Mouse (Mus musculus): ENCODE measurements around the gene Nmnat3. TPM values are rescaled to one million over a fixed set of nuclear protein-coding genes. Genes with fewer than 3 reads are reported as not detected.
A peak's percentile ranks its signal among the peaks of the same experiment; 100 is the strongest.

Nmnat3 gene
- polyA plus RNA-seq, 1 experiment from 2014 or later: 1.1 TPM

DNA sequence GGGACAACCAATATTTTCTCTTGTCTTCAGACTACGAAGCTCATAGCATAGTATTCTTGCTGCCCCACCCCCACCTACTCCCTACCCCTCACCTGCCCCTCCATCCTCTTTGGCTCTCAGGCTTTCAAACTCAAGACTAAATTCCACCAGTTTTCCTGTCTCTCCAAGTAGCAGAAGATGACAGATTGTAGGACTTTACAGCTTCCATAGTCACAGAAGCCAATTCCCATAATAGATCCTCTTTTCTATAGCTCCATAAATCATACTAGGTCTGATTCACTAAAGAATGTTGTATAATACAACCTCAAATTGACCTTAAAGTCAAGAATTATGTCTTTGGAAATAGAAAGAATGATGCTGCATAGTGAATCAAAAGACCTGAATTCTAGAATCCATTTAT is 3.4 kb downstream of the Nmnat3 start:
- no peak for ATAC-seq (ENCODE audit: low read depth)
- no peak overlapping the region for H3K9ac ChIP-seq
- H3K27ac ChIP-seq (replicated peaks): no peak overlapping the region
- H3K36me3 ChIP-seq: no peaks in the 10 kb centered on the region
- H3K4me2 ChIP-seq: no peak overlapping the region
- no peaks in the 10 kb centered on the region for H3K9me3 ChIP-seq
- no peak overlapping the region for H3K4me3 ChIP-seq
- WGBS: 81% methylated on average over 1 of the region's 1 CpGs
- no peaks in the 10 kb centered on the region for H3K27me3 ChIP-seq
- H3K4me1 ChIP-seq (replicated peaks): no peaks in the 10 kb centered on the region

DNA sequence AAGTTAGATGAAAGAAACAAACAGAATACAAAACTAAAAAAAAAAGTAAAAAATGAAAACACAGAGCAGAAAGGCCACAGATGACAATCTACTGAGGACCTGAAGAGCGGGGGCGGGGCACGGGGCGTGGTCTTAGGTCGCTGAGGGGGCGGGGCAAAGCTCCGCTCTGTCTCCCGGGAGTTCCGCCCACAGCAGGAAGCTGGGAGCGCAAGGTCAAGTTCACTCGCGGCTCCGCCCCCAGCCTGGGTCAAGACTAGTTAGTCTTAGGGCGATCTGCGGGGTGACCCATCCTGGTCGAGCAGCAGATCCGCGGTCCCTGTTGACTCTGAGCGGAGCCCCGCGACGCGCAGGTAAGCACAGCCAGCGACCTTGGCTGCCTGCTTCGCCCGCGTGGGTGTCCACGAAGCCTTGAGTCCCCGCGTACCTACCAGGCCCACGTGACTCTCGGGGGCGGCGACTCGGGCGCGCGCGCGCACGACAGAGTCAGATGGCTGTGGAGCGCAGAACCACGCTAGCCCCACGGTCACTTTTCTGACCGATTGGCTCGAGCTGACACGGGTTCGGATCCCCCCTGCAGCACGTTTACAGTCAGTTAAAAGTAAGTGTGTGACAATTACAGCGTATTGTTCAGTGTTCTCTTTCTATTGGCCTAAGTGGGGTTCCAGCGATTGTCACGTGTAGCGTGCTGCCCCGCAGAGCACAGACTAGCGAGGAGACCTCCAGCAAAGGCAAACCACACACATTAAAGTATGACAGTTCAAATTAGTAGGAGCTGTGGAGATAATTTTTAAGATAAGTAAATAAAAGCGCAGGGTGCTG is 9.4 kb downstream of the Nmnat3 start:
- WGBS: 1% methylated on average over 56 of the region's 56 CpGs
- peak overlapping the region; percentile 66 for H3K9ac ChIP-seq
- H3K4me1 ChIP-seq (replicated peaks): peaks cover 20% of the 10 kb centered on the region
- peak overlapping the region; percentile 75 for H3K4me2 ChIP-seq
- ATAC-seq (ENCODE audit: low read depth): peak; percentile 68
- H3K27ac ChIP-seq (replicated peaks): peak overlapping the region; percentile 62
- H3K36me3 ChIP-seq: no peaks in the 10 kb centered on the region
- H3K27me3 ChIP-seq: peaks cover 3% of the 10 kb centered on the region; the same call in 1 of the 2 replicates
- no peaks in the 10 kb centered on the region for H3K9me3 ChIP-seq
- peak overlapping the region; percentile 50 for H3K4me3 ChIP-seq

DNA sequence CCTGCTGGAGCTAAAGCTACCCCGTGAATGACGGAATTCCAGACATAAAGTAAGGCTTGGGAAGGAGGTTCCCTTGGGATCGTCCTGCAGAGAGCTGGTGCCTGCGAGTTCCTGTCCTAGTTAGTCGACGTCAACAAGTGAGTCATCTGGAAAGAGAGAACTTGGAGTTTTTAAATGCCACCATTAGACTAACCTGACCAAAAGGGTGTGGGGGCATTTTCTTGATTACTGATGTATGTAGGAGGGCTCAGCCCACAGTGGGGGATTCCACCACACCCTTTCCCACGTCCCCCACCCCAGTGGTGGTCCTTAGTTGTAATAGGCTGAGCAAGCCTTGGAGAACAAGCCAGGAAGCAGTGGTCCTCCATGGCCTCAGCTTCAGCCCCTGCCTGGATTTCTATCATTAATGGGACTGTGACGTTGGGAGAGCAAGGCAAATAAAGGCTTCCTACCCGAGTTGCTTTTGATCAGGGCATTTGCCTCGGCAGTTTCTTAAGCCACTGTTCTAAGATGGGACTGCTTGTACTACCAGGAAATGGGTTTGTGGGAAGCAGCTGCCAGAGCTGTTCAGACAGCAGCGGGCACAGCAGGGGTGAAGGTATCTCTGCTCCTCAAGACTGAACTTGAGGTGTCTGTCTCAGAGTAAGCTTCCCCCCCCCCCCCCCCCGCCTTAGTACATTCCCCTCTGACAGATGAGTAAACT is 10.2 kb downstream of the Nmnat3 start:
- no peaks in the 10 kb centered on the region for H3K9me3 ChIP-seq
- no peaks in the 10 kb centered on the region for H3K36me3 ChIP-seq
- peak; percentile 34 for ATAC-seq (ENCODE audit: low read depth)
- peak overlapping the region; percentile 50 for H3K4me3 ChIP-seq
- H3K9ac ChIP-seq: peak overlapping the region; percentile 66
- H3K27ac ChIP-seq (replicated peaks): no peak overlapping the region
- 13% methylated on average over 11 of the region's 12 CpGs for WGBS
- peak overlapping the region; percentile 75 for H3K4me2 ChIP-seq
- H3K27me3 ChIP-seq: peaks cover 3% of the 10 kb centered on the region; the same call in 1 of the 2 replicates
- H3K4me1 ChIP-seq (replicated peaks): peaks cover 21% of the 10 kb centered on the region

DNA sequence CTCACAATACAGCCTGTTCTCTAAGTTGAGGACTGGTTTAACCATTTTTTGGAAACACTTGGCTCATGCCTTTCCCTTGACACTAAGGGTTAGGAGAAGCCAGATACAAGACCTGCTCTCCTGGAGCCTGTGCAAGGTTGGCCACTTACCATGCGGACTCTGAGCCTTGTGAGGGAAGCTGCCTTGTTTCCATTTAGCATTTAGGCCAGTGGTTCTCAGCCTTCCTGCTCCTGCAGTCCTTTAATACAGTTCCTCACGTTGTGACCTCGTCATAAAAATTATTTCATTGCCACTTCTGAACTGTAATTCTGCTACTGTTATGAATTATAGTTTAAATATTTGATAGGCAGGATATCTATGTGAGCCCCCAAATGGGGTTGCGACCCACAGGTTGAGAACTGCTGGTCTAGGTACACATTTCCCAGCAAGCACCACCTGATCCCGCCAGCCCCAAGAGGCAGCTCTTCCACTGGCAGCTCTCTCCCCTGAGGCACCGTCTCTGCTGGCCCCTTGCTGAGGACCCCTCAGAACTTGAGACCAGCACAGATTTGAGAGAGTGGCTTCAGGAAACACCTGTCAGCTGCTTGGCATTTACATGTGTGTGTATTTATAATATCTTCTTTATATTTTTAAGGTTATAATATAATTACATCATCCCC is 10.8 kb downstream of the Nmnat3 start:
- H3K9ac ChIP-seq: no peak overlapping the region
- no peak for ATAC-seq (ENCODE audit: low read depth)
- peaks cover 28% of the 10 kb centered on the region for H3K4me1 ChIP-seq (replicated peaks)
- H3K9me3 ChIP-seq: no peaks in the 10 kb centered on the region
- no peaks in the 10 kb centered on the region for H3K36me3 ChIP-seq
- peak overlapping the region; percentile 75 for H3K4me2 ChIP-seq
- H3K4me3 ChIP-seq: no peak overlapping the region
- WGBS: 74% methylated on average over 6 of the region's 6 CpGs
- no peak overlapping the region for H3K27ac ChIP-seq (replicated peaks)
- peaks cover 3% of the 10 kb centered on the region; the same call in 1 of the 2 replicates for H3K27me3 ChIP-seq

DNA sequence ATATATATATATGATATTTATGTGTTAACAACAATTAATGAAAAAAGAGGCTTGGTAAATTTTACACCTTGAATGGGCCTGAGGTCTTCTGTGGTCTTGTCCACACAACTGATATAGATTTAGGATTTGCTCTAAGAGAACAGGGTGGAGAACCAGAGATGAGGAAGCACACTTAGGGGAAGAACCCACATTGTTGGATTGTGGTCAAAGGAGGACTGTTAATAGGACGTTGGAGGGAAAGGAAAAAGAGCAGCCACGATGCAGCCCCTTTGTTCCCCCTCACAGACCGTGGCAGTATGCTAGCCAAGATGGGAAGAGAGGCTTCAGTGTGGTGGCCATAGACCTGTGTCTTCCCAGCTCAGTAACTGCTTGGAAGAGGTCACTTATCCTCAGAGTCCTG is 11.5 kb downstream of the Nmnat3 start:
- H3K4me2 ChIP-seq: no peak overlapping the region
- 70% methylated on average over 3 of the region's 3 CpGs for WGBS
- H3K27ac ChIP-seq (replicated peaks): no peak overlapping the region
- no peak for ATAC-seq (ENCODE audit: low read depth)
- peaks cover 3% of the 10 kb centered on the region; the same call in 1 of the 2 replicates for H3K27me3 ChIP-seq
- H3K9ac ChIP-seq: no peak overlapping the region
- no peaks in the 10 kb centered on the region for H3K9me3 ChIP-seq
- peaks cover 33% of the 10 kb centered on the region for H3K4me1 ChIP-seq (replicated peaks)
- no peaks in the 10 kb centered on the region for H3K36me3 ChIP-seq
- H3K4me3 ChIP-seq: no peak overlapping the region

DNA sequence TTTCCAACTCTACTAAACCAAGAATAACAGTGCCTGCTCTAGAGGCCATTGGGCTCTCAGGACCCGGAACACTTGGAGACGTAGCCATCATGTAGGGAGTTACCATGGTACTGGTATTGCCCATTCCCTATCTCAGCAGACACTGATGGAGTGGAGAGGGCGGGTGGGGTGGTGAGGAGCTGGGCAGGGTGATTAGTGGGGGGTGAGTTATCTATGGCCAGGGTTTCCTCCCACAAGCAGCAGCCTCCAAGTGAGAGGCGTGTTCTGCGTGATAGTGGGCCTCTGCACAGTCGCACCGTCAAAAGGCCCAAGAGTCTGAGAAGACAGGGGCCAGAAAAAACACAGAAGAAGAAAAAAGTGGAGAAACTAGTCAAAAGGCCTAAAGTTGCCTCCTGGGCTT is 12.0 kb downstream of the Nmnat3 start:
- Histone ChIP-seq H3K9ac (no peak overlapping the region), H3K27ac (replicated peaks) (no peak overlapping the region), H3K36me3 (no peaks in the 10 kb centered on the region), H3K4me1 (replicated peaks) (peaks cover 33% of the 10 kb centered on the region), H3K27me3 (peaks cover 3% of the 10 kb centered on the region; the same call in 1 of the 2 replicates), H3K4me2 (no peak overlapping the region), H3K4me3 (no peak overlapping the region), H3K9me3 (no peaks in the 10 kb centered on the region)
- 88% methylated on average over 7 of the region's 7 CpGs for WGBS
- ATAC-seq (ENCODE audit: low read depth): no peak

DNA sequence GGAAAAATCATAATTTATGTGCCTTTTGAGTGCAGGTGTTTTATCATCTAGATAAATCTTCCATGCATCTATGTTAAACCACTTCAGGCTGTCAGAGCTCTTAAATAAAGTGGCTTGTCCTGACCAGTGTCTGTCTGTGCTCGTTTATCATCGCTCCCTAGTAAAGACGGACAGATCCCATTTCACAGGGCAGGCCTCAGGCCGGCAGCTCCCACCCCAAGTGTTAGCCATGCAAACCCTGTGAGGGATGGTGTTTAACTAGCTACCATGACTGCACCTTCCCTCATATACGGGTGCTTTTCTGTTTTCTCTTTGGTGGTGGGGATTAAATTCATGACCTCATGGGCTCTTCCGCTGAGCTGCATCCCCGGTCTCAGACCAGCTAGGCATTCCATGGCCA is 13.3 kb downstream of the Nmnat3 start:
- no peak overlapping the region for H3K9ac ChIP-seq
- ATAC-seq (ENCODE audit: low read depth): no peak
- H3K27me3 ChIP-seq: peaks cover 3% of the 10 kb centered on the region; the same call in 1 of the 2 replicates
- H3K9me3 ChIP-seq: no peaks in the 10 kb centered on the region
- no peak overlapping the region for H3K4me3 ChIP-seq
- 75% methylated on average over 7 of the region's 7 CpGs for whole genome bisulfite sequencing
- no peak overlapping the region for H3K27ac ChIP-seq (replicated peaks)
- H3K4me2 ChIP-seq: no peak overlapping the region
- H3K4me1 ChIP-seq (replicated peaks): peaks cover 33% of the 10 kb centered on the region
- H3K36me3 ChIP-seq: no peaks in the 10 kb centered on the region

DNA sequence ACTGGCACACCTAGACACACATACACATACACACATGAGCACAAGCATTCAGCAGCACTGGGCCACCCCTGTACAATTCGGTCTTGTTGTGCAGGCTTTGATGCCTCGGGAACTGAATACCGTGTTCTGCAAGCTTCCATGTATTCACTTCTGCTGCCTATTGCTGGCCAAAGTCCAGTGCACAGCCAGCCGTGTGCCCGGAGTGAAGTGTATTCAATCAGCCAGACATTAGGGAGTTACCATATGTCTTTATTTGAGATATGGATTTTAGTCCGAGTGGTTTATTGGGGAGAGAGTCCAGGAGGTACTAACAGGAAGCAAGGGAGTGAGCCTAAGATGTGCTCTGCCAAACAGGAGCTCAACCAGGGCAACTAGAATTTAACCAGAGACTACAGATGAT is 19.8 kb downstream of the Nmnat3 start:
- Histone ChIP-seq H3K27ac (replicated peaks) (no peak overlapping the region), H3K9me3 (no peaks in the 10 kb centered on the region), H3K4me1 (replicated peaks) (peaks cover 29% of the 10 kb centered on the region), H3K4me2 (no peak overlapping the region), H3K4me3 (no peak overlapping the region), H3K36me3 (no peaks in the 10 kb centered on the region), H3K9ac (no peak overlapping the region), H3K27me3 (no peaks in the 10 kb centered on the region)
- ATAC-seq (ENCODE audit: low read depth): no peak
- 78% methylated on average over 6 of the region's 6 CpGs for WGBS

DNA sequence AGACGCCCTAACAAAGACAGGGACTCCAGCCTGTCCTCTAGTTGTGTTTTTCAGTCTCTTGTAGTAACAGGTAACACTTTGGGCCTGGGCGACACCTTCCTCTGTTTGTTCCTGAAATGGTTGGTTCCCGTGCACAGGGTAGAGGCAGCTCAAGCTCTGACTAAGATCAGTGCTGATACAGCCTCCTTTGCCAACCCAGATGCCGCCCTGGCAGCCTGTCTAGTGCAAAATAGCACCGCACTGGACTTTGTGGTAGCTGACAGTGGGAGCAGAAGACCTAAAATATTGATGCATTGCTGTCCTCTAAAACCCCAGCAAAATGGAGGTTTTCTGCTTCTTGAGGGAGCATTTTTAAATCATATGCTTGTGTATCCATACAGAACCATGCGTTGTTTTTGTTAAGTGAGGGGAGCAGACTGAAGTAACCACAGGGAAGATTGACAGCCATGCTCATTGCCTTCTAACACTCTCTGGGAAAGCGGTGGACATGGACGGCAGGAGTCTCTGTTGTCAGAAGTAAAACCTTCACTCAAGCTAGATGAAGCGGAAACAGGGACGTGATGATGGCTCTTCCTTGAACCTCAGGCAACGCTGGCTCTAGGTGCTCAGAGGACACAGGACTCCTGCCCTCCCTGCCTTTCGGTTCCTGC is 24.2 kb downstream of the Nmnat3 start:
- Histone ChIP-seq H3K4me3 (no peak overlapping the region), H3K4me1 (replicated peaks) (peaks cover 16% of the 10 kb centered on the region; the same call in 1 of the 2 replicates), H3K27me3 (no peaks in the 10 kb centered on the region), H3K9ac (no peak overlapping the region), H3K4me2 (no peak overlapping the region), H3K27ac (replicated peaks) (no peak overlapping the region), H3K9me3 (no peaks in the 10 kb centered on the region), H3K36me3 (no peaks in the 10 kb centered on the region)
- ATAC-seq (ENCODE audit: low read depth): no peak
- WGBS: 77% methylated on average over 12 of the region's 12 CpGs

DNA sequence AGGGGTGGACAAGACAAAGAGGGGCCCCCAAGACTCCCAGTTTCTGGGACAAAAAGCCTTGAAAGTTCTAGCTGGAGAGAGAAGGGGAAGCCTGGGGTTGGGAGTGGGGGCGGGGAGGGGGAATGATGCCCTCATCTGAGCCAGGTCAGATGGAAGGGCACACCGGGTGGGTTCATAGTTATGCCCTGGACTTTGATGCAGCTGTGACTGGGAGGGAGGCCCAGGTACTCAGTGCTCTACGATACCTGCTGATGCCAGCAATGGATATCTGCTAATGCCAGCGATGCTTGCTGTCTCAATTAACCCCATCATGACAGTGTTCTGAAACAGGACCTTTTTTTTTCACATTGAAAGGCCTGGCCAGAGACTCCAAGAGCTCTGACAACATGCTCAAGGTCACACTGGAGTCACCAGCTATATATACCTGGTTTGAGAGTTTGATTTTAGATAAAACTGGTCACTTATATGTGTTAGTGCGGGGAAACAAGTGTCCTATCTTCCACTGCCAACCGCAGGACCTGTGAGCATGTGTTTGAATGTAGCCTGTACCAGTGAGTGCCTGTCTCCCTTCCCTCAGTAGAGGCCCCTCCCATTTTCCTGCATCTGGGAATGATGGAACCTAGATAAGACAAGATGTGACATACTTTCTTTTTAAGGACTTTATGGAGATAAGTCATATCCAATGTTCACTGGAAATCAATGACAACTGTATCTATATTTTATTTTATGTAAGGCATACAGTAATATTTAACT is 25.6 kb downstream of the Nmnat3 start:
- Histone ChIP-seq H3K4me1 (replicated peaks) (peaks cover 18% of the 10 kb centered on the region), H3K4me2 (no peak overlapping the region), H3K27me3 (no peaks in the 10 kb centered on the region), H3K9me3 (no peaks in the 10 kb centered on the region), H3K4me3 (no peak overlapping the region), H3K36me3 (no peaks in the 10 kb centered on the region), H3K9ac (no peak overlapping the region), H3K27ac (replicated peaks) (no peak overlapping the region)
- WGBS: 83% methylated on average over 6 of the region's 6 CpGs
- no peak for ATAC-seq (ENCODE audit: low read depth)

DNA sequence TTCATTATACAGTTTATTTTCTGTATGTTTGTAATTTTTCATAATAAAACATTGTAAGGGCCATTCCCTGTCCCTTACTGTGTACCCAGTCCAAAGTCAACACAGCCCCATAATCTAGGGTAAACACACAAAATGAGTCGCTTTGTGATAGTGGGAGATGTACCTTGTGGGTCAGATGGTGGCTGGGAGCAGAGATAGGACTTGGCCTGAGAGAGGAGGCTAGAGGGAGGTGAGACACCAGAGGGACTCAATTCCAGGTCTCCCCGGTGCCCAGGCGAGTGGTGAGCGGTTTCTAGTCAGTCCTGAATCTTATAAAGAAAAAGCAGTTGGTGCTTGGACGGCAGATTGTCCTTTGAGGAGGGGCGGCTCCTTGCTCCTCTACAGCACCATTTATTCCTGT is 26.4 kb downstream of the Nmnat3 start:
- Histone ChIP-seq H3K36me3 (no peaks in the 10 kb centered on the region), H3K4me1 (replicated peaks) (peaks cover 18% of the 10 kb centered on the region), H3K27ac (replicated peaks) (no peak overlapping the region), H3K9ac (no peak overlapping the region), H3K4me2 (no peak overlapping the region), H3K27me3 (no peaks in the 10 kb centered on the region), H3K4me3 (no peak overlapping the region), H3K9me3 (no peaks in the 10 kb centered on the region)
- no peak for ATAC-seq (ENCODE audit: low read depth)
- 81% methylated on average over 6 of the region's 6 CpGs for WGBS

Measured in neural tube, embryonic 13.5 days (tissue).